Mouse (Mus musculus) kidney, adult 9 months (tissue): ENCODE measurements around the gene Traf2.

ENCODE experiments used
- DNase-seq: peaks from one replicate; pipeline ENCODE4 v3.0.0; 2022

The Traf2 gene

DNA sequence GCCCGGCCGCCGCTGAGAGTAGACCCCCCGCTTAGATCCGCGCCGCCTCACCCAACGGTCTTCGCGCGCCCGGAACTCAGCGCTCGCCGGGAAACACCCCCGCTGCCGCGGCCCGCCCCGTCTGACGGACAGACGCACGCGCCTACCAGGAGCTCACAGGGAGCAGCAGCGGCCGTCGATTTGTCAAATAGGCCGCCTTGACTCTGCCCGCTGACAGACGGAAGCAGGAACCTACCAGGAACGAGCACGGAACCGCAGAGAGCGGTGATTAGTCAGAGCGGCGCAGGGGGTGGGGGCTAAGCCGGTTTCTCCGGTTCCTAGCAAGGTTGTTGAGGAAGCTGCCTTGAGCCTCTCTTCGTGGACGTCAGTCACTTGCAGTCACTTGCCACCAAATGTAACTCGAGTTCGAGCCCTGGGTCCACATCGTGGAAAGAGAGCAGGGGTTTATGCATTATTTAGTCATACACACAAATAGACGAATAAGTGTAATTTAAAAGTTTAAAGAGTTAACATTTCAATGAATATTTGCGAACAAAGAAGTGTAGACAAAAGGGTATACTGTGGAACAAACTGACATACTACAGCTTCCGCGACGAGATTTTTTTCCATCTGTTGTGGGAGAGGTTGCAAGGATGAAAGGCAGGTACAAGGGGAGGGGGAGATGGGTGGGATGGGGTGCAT lies at the start of gene Traf2:
Gene Traf2, minus strand, starts transcription at position 130 of the 681 bp plus-strand sequence.
- peak; percentile 99 for DNase-seq

DNA sequence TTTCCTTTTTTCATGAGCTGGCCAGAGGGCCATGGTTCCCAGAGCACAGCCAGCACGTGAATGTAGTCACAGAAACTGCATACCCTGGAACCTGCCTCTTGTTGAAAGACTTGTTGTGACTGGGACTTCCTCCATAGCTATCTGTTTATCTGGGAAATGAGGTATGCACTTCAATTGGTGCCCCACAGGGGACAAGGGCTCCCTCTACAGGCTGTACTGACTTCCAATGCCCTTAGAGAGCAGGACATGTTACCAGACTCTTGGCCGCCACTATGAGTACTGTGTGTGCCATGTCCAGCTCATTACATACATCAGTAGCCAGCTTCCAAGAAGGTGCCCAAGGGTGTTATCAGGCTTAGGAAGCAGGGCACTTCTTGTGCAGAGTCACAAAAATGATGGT lies 45.1 kb upstream of the Traf2 start:
- peak; percentile 61 for DNase-seq

DNA sequence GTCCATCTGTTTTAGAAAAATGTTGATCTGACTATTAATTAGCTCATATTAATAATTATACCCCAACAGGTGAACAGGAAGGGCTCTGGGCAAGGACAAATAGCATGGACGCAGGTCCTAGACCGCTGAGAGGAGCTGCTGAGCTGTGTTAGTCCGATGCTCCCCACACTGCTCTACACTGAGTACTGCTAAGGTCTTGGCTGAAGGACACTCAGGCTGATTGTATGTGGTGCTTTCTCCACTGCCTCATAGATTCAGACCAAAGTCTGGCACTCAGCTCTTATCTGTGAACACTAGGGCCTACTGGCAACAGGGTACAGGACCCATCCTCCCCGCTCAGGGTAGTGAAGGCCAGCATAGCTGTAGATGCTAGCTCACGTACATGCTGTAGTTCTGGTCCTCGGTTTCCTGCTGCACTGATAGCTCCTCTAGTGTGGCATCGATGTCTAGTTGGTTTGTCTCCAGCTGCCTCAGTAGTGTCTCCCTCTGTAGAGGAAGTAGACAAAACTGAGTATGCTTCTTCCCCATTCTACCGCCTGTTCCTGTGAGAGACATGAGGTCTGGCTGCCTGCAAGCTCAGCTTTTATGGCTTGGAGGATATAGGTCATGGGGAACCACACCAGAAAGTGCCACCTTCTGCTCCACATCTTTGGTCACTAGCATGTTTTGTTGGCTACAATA lies 41.6 kb upstream of the Traf2 start:
- DNase-seq: no peak

DNA sequence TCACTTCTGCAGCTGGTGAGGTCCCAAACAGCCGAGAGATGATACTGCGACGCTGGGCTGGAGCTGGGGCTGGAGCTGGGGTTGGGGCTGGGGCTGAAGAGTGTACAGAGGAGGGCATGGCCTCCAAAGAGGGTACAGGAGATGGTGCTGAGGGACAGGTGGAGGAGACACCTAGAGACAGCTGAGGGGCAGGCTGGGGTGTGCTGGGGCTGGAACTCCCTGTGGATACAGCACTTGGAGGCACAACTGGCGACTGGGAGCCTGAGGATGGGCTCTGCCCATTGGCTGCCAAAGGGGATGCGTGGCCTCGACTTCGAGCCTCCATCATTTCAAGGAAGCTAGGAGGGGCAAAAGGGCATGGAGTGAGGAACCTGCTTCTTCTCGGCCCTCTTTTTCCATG lies 40.5 kb upstream of the Traf2 start:
- no peak for DNase-seq

DNA sequence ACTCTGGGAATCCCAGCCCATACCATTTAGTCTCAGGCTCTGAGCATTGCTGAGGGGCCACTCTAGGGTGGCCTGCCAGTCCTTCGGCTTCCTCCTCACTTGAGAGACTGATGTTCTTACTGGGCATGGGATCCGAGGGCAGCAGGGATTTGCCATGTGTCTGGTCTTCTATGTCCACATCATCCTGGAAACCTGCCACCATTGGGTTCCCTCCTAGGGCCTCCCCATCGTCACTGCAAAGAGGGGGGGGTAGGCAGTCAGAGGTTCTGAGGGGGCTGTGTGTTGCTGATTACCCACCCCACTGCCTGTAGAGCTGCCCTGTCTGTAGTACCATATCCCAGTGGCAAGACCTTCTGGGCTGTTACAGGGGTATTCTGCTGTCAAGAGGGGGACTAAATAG lies 38.9 kb upstream of the Traf2 start:
- no peak for DNase-seq

DNA sequence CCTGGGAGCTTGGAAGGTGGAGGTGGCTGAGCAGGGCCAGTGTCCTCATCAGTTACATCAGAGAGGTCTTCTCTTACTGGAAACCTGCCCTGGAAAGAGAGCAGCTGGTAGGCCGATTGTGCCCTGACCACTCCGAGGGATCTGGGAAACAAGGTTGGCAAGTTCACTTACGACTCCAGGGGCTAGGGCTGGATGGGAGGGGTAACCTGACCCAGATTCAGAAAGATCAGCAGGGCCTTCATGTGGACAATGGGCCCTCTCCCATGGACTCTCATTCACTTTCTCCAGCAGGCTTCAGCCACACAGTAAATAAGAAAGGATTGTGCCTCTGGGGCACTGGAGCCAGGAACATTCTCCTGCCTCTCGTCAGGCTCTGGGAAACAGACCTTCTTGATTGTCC lies 38.1 kb upstream of the Traf2 start:
- DNase-seq: no peak

DNA sequence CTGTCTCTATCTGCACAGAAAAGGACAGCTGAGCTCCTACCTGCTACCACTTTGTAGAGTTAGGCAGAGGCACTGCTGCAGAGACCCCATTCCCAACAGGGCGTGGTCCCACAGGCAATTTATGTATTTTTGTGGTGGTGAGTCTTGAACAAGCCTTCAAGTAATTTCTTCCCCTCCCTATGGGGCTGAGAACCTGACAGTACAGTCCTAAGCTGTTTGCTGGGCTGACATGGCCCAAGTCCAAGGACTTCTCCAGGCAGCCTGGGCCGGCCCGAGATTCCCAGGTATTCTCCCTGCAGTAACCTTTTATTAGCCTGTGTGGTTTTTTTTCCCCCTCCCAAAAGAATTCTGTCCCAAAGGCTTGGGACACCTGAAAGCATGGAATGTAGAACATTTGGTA lies 37.4 kb upstream of the Traf2 start:
- no peak for DNase-seq

DNA sequence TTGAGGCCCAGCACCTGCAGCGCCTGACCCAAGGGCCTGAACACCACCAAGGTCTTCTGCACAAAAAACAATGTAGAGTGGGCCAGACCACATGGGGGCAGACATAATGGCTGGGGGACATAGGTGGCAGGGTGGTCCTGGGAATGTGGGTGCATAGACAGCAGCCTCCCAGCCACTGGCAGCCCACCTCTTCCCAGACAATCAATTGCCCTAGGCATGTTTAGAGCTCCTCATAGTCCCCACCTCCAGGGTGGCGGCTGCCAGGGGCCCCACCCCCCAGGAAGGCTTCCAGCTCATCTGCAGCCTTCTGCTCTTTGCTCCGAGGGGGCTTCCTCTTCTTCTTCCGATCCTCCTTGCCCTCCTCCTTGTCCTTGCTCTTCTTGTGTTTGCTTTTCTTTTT lies 36.8 kb upstream of the Traf2 start:
- DNase-seq: no peak

DNA sequence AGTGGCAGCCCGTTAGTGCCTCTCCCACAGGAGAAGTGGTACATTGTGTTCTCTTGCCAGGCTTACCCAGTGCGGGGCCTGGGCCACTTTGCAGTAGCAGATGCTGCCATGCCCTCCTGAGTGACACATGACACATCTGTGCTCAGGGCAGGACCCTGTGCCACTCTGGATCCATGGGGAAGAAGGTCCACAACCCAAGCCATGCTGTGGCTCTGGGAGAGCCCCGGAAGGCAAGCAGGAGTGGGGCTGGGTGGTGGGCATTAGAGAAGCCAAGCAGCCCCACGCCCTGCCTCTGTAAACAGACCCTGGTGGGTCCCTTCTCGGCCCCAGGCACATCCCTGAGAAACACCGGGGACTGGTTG lies 36.4 kb upstream of the Traf2 start:
- DNase-seq: no peak

DNA sequence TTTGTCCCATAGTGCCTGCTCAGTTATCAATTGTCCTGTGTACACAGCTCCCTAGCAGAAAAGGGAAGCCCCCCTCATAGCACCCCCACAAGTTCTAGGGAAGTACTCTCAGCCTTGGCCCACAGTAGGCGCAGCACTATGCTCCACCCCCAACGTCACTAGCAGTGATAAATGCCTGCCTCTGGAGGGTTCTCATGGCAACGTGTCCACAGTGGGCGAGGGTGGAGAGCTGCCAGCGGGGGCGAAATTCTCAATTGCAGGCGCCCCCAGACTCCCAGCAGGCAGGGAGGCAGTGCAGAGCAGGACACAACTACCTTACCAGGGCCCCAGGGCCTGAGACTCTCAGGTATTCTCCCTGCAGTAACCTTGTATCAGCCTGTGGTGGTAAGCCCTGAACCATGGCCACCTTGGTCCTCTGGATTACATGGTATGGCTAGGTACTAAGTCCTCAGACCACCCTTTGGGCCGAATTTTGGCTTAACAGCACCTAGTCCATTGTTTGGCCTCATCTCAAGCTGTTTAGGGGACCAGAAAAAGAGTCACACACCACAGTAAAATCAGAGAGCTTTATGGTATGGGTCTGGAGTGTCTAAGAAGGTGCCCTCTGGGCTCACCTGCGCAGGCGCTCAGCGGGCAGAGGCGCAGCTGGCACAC lies 35.9 kb upstream of the Traf2 start:
- no peak for DNase-seq

DNA sequence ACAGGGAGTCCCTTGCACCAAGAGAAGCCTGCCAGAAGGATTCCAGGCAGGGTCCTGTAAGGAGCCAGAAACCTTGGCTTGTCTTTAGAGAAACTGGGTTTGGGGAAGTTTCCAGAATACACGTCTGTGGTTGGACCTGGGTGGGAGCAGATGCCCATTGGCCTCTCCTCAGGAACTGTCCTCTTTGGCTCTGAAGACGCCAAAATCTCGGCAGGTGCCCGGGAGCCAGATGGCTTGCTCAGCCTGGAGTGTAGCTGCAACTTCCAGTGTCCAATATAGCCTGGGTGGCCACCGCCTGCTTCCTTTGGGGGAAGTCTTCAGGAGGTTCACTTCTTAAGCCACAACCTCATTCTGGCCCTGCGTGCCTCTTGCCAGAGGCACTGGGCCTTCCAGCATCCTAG lies 35.2 kb upstream of the Traf2 start:
- no peak for DNase-seq

DNA sequence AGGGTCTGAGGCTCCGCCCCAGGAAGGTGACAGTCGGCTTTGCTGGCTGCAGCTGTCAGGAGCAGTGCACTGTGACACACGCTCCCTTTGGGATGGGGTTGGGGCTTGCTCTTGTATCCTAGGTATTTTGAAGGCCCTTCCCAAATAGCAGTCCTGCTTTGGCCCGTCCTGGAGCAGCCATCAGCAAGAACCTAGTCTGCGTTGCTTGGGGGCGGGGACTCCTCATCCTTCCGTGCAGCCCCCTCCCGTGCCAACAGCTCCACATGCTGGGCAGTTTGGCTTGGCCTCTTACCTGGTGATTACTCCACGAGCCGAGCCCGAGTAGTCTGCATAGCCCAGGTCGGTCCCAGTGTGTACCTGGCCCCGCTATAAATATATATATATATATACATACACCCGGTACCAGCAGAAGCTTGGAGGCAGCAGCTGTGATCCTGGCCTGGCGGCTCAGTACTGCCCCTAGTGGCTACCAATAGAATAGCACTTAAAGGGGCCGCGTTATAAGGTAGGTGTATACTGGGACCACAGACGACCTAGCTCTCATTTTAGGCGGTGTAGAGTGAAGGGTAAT lies 34.6 kb upstream of the Traf2 start, which contains the start of gene Ajm1:
Gene Ajm1, minus strand, starts transcription at position 464 of the 571 bp plus-strand sequence.
- DNase-seq: peak; percentile 67

DNA sequence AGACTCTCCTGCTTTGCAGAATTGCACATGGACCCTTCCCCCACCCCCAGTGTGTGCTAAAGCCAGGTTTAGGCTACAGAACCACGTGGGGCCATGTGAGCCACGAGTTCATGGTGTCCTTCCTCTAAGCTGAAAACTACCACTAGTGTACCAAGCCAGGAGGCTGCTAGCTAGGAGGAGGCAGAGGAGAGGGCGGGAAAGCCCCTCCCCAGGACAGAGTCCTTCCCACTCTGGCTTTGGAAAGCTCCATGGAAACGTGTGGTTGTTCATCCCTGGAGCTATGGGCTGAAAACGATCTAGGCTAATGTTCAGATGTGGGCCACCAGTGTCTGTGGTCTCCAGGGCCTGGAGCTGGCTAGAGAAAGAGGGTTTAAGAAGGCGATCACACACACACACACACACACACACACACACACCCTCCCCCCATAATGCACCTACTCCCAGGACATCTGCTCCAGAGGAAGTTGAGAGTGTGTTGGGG lies 33.9 kb upstream of the Traf2 start:
- DNase-seq: no peak

DNA sequence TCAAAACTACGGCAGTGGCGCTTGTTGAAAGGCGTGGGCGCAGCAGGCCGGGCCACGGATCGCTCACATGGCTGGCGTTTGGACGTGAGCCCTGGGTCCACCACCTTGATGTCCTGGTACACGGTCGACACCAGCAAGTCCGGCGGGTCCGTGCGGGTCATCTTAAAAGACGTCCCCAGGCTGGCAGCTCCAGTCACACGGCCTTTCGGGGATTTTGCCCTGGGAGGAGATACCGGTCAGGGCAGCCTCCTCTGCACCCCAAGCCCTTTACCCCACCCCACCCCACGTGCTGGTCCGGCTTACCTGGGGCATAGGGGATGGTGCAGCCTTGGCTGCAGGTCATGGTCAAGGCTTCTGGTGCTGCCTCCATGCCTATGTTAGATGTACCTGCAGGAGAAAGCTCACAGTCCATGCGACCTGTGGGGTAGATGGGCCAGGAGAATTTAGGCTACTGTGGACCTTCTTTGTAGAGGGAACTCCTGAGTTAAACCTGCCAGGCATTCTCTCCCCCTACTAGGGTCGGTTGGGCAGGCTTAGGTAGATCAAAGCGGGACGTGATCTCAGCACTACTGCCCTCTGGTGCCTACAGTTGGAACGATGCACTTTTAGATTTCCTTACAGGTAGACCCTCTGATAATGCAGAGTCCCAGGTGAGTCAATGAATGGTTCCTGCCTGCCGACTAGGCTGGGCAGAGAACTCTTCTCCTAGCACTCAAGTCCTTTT lies 33.2 kb upstream of the Traf2 start:
- peak; percentile 66 for DNase-seq

DNA sequence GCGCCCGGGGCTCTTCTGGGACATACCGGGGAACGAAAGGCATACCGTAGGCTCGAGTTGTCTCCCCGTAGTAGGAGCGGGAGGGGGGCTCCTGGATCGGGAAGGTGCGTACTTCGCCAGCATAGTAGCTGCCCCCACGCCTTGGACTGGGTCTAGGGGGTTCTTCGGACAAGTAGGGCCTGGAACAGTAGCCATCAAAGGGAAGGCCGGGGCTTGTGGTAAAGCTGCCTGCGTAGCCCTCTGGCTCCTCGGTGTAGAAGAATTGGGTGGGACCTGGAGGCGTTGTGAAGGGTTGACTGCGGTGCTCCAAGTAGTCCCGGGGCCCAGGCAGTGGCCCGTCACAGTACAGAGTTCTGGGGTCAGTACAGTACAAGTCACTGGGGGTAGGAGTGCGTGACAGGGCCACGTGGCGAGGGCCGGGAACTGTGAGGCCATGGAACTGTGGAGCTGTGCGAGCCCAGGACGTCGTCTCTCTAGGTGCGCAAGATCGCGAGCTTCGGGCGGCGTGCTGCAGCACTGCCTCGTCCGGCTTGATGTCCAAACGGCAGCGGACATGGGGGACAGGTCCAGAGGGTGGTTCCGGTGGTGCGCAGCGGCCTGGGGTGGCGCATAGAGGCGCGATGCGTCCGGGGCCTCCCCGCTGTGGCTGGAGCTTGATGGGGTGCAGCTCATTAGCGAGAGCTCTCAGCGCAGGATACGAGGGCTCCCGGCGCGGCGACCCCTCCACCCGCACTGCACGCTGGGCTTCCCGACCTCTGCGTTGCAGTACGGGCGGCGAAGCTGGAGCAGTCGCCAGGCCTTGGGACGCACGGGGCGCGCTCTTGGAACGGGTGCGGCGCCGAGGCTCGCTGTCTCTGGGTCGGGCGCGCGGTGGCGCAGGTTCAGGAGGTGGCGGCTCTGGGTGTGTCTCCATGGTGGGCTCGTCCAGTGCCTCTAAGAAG lies 32.3 kb upstream of the Traf2 start:
- DNase-seq: no peak

DNA sequence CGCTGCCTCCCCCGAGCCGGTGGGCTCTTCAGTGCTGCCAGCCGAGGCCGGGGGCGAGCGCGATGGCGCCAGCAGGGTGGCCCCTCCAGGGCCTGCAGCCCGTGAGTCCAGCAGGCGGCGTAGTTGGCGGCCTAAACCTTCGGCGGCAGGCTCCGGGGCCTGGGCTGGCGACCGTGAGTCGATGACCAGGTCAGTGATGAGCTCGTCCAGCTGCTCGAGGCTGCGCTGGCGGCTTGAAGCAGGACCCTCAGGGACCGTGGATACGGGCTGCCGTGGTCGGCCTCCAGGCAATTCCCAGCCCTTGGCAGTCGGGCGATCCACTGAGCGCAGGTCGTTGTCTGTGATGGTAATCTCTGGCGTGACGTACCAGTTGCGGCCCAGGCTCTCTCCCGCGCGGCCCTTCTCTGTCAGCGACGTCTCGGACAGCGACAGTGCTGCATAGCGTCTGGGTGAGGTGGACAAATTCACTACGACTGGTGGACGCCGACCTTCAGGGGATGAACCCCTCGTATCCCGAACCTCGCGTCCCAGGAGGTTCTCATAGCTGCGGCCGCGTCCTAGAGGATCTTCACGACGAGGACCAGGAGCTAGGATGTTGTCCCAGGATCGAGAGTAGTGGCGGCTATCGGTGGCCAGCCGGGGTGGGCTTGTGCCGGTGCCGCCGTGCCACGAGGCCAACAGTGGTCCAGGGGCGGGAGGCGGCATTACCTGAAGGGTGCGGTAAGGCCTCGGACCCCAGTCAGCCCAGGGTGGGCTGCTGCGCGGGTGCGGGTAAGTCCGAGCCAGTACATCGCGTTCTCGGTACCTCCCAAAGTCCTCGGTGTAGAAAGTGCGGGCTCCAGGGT lies 31.4 kb upstream of the Traf2 start:
- no peak for DNase-seq

DNA sequence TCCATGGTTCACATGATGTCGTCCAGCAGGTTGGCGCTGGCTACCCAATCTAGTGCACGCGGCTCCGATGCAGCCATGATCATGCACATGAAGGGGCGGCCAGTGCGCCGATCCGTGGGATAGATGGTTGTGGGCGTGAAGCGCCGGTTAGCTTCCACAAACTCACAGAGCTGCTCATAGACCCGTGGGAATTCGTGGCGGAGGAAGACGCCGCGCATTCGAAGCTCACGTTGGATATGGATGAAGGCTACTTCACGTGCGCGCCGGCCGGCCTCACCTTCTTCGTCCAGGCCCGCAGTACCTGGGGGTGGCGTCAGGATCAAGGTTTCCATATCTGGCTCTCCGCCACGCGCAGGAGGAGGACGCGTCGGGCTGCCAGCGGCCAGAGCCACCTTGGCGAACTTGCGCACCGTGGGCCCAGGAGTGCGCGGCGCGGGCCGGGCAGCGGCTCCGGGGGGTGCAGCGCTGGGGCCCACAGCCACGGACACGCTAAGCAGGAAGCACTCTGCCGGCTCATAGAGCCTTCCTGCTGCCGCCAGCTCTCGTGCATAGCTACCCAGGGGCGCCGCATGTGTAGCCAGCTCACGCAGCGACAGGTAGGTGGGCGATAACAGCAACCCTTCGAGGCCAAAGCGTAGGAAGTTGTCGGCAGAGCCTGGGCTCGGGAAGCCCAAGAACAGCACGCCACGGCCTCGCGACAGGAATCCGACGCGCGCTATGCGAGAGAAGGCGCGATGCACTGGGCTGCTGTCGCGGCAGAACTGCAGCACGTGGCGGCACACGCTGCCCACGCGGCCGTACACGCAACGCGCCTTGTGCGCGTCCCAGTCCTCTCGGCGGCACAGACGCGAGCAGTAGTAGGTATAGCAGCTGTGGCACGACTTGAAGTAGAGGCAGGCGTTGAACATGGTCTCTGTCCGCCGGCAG lies 30.5 kb upstream of the Traf2 start:
- no peak for DNase-seq

DNA sequence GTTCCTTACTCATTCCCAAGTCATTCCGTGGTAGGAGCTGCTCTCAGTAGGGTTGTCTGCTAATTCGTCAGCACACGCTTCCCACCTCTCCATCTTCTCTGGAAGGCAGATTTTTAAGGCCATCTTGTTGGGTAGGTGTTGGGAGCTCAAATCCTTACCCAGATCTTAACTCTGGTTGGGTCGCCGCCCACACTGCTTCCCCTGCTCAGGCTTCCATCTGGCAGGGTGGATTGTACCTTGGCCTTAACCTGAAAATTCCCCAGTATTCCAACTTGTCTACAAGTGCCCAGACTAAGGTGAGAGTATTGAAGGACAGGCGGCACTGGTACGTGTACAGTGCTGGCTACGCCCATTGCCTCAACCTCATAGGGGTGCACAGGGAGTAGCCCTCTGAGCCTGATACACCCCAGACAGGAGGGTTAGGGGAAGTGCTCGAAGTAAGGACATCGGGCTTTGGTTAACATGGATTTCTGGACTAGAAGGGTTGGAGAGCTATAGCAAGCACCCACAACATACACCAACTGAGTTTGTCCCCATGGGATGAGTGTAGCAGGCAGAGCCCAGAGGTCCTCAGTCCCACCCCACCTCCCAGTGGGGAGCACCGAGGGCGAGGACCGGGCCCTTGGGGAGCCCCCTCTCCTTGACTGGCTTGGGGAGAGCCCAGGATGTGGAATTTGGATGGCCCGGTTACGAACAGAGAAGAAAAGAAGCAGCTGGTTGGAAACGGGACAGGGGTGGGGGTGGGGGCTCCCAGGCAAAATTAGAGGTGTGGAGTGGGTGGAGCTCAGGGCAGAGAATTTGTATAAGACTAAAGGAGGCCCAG lies 29.5 kb upstream of the Traf2 start:
- DNase-seq: no peak
